Mouse (Mus musculus) erythroblast, embryonic 14.5 days (primary cell): ENCODE measurements around the gene Ldlr. TPM values are rescaled to one million over a fixed set of nuclear protein-coding genes. Genes with fewer than 3 reads are reported as not detected.
A peak's percentile ranks its signal among the peaks of the same experiment; 100 is the strongest.

Source experiments
- H3K27me3 ChIP-seq: 2 replicates; pipeline ENCODE4 v1.6.1; 2012; ENCODE audit warnings: inconsistent platforms; ENCODE audit not compliant: control insufficient read depth
- H3K36me3 ChIP-seq: 2 replicates; pipeline ENCODE4 v1.6.1; 2012; ENCODE audit warnings: mild to moderate bottlenecking, inconsistent platforms; ENCODE audit not compliant: control insufficient read depth
- H3K4me1 ChIP-seq: 2 replicates; pipeline ENCODE4 v1.6.1; 2012; ENCODE audit warnings: inconsistent platforms; ENCODE audit not compliant: control insufficient read depth
- H3K4me3 ChIP-seq: replicated peaks from 2 replicates; pipeline ENCODE3; 2012; ENCODE audit warnings: moderate library complexity, mild to moderate bottlenecking, inconsistent platforms
- H3K9me3 ChIP-seq: 2 replicates; pipeline ENCODE4 v1.6.1; 2012; ENCODE audit warnings: low read length, inconsistent platforms, mixed read lengths; ENCODE audit not compliant: control insufficient read depth
- GATA1 ChIP-seq: IDR thresholded peaks from 2 replicates; pipeline ENCODE4 v1.6.1; 2012; ENCODE audit warnings: low read length, inconsistent platforms, mixed read lengths
- TAL1 ChIP-seq: IDR thresholded peaks from 3 replicates; pipeline ENCODE4 v1.6.1; 2012; ENCODE audit warnings: low read length, inconsistent platforms, mixed read lengths
- polyA plus RNA-seq: library from polyadenylated mRNA; stranded (reverse); fragments of >175 nt; gene quantifications from 2 replicates; pipeline ENCODE4 v1.2.3, GENCODE M21; 2012

Ldlr gene
- polyA plus RNA-seq, 1 experiment, result 0.30 TPM

DNA sequence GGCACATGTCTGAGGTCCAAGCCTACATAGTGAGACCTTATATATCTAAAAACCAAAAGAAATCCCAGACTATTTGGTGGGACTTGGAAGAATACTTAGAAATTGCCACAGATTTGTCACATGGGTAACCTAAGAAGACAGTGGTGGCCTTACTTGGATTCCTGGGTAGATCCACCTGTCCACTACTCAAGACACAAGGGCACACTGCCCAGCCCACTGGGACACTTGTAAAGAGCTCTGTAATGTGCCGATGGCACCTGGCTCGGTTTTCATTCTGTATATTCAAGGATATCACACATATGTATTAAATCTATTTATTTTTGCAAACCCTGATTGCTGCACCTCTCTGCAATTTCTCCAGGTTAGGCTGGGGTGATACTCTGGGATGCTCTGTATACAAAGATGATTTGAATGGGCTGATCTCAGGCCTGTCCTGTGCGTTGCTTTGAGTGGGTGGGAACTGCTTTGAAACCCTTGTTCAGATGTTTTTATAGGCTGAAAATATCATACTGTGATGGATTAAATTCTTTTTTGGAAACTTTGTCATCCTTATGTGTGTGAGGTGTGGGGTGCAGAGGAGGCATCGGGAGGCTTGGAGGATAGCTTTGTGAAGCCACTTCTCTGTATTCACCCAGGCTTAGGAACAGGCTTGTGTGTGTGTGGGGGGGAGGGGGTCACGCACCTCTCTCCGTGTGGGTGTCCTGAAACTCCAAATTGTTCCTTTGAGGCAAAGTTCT, 26.3 kb downstream of the Ldlr start:
- H3K36me3 ChIP-seq, result peaks cover 67% of the 10 kb centered on the region
- H3K9me3 ChIP-seq, result no peaks in the 10 kb centered on the region
- H3K4me1 ChIP-seq, result peaks cover 5% of the 10 kb centered on the region; the same call in 1 of the 2 replicates
- H3K4me3 ChIP-seq, result no peak overlapping the region
- no peaks in the 10 kb centered on the region for H3K27me3 ChIP-seq
- TF ChIP-seq TAL1, result no peak
- TF ChIP-seq GATA1, result no peak

DNA sequence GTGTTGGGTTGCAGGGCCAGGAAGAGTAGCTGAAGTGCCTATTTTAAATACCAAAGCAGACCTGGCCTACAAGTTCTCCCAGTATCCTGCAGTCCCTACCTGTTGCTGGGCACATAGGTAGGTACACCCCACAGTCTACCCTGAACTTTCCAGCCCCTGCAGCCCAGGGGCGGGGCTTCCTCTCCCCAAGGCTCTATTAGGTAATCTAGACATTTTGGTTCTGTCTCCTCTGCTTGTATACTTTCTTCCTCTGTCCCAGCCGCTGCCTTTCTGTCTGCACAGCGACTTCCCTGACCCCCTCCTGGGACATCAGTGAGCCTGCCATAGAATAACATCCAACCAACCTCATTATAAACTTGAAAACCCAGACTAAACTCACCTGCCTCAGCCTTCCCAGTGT, 27.1 kb downstream of the Ldlr start:
- no peak for TF ChIP-seq TAL1
- no peak for TF ChIP-seq GATA1
- peaks cover 65% of the 10 kb centered on the region for H3K36me3 ChIP-seq
- H3K4me3 ChIP-seq, result no peak overlapping the region
- H3K4me1 ChIP-seq, result peaks cover 5% of the 10 kb centered on the region; the same call in 1 of the 2 replicates
- H3K9me3 ChIP-seq, result no peaks in the 10 kb centered on the region
- H3K27me3 ChIP-seq, result no peaks in the 10 kb centered on the region

DNA sequence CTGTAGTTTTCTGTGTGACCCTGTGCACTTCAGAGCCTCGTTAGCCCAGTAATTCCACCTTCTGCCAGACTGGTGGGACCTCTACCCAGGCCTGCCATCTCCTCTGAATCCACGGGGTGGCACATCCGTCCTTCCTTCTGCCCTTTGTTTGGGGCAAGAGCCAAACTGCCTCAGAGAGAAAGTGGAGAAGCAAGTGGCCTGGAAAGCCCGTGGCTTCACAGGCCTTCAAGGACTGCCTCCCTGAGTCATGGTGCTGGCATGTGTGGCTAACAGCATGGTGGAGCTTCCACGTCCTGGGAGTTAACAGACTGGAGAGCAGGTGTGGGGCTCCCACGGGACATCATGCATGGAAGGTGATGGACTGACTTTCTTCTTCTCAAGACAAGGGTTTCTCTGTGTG, 28.1 kb downstream of the Ldlr start:
- H3K36me3 ChIP-seq, result peaks cover 62% of the 10 kb centered on the region
- no peaks in the 10 kb centered on the region for H3K27me3 ChIP-seq
- no peaks in the 10 kb centered on the region for H3K9me3 ChIP-seq
- peaks cover 7% of the 10 kb centered on the region; the same call in 1 of the 2 replicates for H3K4me1 ChIP-seq
- H3K4me3 ChIP-seq, result no peak overlapping the region
- TF ChIP-seq TAL1, result no peak
- no peak for TF ChIP-seq GATA1

DNA sequence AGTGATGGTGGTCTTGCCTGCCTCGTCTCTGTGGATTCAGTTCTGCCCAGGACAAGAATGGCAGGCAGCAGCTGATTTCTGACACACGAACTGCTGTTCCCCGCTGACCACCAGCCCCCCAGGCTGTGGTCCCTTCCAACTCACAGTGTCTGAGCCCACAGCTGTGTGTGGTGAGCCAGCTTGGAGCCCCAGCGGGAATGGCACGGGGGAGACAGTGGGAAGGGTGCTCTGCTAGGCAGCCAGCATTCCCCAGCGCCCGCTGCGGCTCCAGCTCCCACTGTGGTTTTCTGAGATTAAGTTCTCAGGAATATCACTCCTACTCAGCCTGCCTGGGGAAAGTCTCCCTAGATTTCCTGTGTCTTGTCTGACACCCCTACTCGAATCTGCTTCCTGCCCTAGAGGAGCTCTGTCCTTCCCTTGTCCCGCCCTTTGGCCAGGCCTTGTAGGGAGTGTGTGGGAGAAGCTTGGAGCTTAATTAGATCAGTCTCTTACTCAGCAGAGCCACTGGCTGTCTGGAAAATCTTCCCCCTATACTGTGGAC, 29.0 kb downstream of the Ldlr start:
- Histone ChIP-seq H3K4me3 (no peak overlapping the region), H3K4me1 (peaks cover 13% of the 10 kb centered on the region), H3K9me3 (no peaks in the 10 kb centered on the region), H3K36me3 (peaks cover 62% of the 10 kb centered on the region), H3K27me3 (no peaks in the 10 kb centered on the region)
- TF ChIP-seq GATA1 (no peak), TAL1 (no peak)

DNA sequence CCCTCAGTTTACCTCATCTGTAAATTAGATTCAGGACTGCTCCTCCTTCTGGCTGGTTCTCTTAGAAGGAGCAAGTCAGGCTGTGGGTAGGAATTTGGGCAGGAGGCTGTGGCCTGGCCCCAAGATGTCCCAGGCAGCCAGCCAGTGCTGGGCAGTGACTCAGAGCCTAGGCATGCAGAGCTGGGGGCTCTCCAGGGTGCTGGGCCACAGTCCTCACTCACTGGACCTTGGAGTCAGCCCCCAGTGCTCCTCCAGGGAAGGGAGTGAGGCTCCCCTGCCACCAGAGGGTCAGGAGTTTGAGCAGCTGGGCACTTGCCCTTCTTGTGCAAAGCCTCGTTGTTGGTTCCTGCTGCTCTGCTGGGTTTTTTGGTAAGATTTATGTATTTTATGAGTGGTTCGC, 30.7 kb downstream of the Ldlr start:
- Histone ChIP-seq H3K36me3 (peaks cover 64% of the 10 kb centered on the region), H3K9me3 (no peaks in the 10 kb centered on the region), H3K4me1 (peaks cover 29% of the 10 kb centered on the region)

DNA sequence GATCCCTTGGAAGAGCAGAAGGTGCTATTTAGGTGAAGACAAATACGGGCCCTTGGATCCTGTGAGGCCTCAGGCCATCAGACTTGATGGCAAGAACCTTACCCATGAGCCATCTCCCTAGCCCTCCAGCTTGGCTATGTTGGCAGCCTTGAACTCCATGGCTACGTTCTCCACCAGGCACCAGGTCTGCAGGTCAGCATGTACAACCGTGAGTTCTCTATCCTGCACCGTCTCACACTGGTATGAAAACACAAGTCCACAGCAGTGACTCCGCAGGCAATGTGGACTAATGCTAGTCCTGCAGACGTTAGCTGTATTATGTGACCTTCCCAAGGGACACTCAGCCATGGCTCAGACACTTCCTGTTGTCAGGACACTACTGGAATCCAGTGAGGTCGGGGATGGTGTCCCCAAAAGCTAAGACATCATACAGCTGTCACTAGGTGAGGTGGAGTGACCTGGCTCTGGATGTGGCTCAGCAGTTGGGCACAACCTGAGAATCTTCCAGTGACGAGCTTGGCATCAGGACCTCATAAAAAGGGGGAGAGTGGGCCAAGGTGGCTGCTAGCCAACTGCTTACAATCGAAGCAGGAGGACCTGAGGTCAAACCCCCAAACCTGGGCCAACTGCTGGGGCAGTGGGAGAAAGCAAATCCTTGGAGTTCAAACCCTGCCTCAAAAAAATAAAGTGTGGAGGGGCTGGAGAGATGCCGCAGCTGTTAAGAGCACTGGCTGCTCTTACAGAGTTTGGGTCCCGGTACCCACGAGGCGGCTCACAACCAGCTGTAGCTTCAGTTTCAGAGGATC, 31.4 kb downstream of the Ldlr start:
- Histone ChIP-seq H3K27me3 (no peaks in the 10 kb centered on the region), H3K4me3 (no peak overlapping the region), H3K36me3 (peaks cover 59% of the 10 kb centered on the region), H3K4me1 (peaks cover 34% of the 10 kb centered on the region), H3K9me3 (no peaks in the 10 kb centered on the region)
- TF ChIP-seq GATA1 (no peak), TAL1 (no peak)

More for the DNA sequence above, 30.7 kb downstream of the Ldlr start:
- TF ChIP-seq GATA1 (no peak), TAL1 (no peak)
- Histone ChIP-seq H3K4me3 (no peak overlapping the region), H3K27me3 (no peaks in the 10 kb centered on the region)

DNA sequence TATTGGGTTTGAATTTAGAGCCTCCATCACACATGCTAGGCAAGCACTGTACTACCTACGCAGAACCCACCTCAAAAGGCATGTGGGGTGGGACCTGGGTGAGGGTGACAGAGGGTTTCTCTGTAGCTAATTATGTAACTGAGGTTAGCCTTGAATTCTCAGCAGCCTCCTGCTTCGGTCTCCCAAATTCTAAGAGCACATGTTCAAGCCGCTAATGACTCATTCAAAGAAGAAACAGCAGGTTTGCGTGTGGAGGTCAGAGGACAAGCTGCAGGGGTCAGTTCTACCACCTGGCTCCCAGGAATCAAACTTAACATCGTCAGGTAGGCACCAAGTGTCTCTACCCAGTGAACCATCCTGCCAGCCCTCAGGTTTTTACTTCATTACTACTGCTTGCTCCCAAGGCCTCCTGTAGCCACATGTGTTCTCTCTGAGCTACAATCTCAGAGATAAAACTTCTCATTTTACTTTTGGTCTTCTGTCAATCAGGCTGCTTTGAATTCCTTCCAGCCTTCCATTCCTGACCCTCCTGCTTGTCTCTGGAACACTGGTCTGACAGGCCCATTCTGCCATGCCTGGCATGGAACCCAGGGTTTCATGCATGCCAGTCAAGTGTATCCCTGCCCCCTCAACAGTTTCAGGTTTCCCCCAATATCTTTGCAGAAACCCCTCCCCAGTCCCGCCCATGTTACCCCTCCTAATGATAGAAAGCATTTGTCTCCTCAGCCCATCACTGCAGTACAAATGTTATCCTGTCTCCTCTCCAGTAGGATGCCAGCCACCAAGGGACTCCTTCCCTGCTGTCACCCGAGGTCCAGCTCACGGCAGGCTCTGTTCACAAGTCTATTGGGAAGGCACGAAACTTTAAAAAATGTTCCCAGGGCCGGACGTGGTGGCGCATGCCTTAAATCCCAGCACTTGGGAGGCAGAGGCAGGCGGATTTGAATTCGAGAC, 35.6 kb downstream of the Ldlr start:
- no peaks in the 10 kb centered on the region for H3K9me3 ChIP-seq
- H3K36me3 ChIP-seq, result peaks cover 49% of the 10 kb centered on the region
- no peaks in the 10 kb centered on the region for H3K27me3 ChIP-seq
- peak overlapping the region; percentile 70 for H3K4me3 ChIP-seq
- TF ChIP-seq GATA1, result no peak
- TF ChIP-seq TAL1, result no peak
- H3K4me1 ChIP-seq, result peaks cover 47% of the 10 kb centered on the region

DNA sequence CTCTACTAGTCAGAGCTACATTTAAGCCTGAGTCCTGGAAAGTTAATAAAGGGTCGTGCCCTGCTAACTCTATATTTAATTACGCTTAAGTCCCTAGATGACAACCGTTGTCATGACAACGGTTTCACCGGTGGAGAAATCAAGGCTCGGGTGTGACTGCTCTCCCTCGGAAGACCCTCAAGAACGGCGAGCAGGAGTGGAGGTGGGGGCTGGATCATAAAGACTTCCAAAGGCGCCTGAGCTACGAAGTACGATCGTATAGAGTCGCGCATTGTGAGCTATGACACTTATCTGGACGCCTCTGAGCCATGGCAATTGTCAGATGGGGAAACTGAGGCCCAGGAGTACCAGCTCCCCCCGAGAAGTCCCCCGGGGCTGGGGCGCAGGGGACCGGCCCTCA, 36.4 kb downstream of the Ldlr start:
- TF ChIP-seq TAL1, result no peak
- TF ChIP-seq GATA1, result no peak
- H3K9me3 ChIP-seq, result no peaks in the 10 kb centered on the region
- no peaks in the 10 kb centered on the region for H3K27me3 ChIP-seq
- H3K36me3 ChIP-seq, result peaks cover 41% of the 10 kb centered on the region
- H3K4me1 ChIP-seq, result peaks cover 45% of the 10 kb centered on the region
- peak overlapping the region; percentile 70 for H3K4me3 ChIP-seq
